Mouse (Mus musculus): Measurements from ENCODE around the gene Klk12. TPM values are rescaled to one million over a fixed set of nuclear protein-coding genes. Genes with fewer than 3 reads are reported as not detected.

The Klk12 gene
- not detected in 2 replicates for polyA plus RNA-seq (2015; fragmentation: Nextera tagmentation; extraction: Ambion mirVana)

DNA sequence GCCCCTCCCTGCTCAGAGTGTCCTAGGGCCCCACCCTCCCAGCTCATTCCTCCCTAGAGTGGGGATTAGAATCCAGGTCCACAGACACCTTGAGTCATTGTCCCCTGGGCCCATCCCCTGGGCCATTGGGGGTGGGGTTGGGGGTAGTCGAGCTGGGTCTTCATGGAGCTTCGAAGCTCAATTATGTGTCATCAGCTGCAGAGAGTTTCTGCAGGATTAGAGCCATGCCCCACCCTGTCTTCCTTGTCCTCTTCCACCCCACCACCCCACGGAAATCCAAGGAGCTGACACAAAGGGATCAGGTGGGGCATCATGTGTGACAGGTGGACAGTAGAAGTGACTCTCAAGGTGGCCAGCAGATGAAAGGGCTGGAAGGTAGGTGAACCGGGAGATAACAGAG is at the start of gene Klk12:
Gene Klk12, plus strand, starts transcription at position 301 of the 400 bp plus-strand sequence.

DNA sequence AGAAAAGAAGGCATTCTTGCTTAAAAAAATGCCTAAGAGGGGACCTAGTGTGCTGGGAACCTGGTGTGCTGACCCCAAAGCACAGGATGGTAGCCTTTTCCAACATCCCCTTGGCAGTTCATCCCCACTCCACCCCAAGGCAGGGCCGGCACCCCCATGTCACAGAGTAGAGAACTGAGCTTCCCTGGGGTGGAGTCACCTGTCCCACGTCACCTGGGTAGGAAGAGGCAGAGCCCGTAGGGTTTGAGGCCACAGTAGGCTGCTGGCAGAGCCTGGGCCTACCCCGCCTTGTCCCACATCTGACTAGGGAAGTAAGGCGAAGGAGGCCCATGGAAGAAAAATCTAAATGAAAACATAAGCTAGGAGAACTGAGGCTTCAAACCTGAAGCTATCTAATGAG is 5.7 kb downstream of the Klk12 start, which contains the start of gene Klk11:
Gene Klk11, plus strand, starts transcription at position 241 of the 400 bp plus-strand sequence.

DNA sequence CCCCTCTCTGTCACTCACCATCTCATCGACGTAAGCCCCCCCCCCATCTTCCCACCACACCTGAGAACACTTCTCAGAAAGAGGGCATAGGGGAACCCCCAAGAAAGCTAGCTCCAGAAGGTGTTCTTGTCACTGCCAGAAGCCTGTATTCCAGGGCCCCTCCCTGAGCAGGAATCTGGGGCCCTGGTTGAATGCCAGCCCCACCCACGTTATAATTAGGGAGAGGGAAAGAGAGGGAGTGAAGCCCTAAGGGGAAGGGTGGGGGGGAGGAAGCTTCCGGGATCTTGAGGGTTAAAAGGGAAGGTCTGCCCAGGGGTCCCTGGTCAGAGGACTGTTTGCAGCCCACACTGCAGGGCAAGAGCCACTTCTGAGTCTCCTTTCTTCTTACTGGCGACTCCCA is 12.0 kb downstream of the Klk12 start, which contains the start of gene Klk10:
Gene Klk10, plus strand, starts transcription at position 290 of the 400 bp plus-strand sequence.

DNA sequence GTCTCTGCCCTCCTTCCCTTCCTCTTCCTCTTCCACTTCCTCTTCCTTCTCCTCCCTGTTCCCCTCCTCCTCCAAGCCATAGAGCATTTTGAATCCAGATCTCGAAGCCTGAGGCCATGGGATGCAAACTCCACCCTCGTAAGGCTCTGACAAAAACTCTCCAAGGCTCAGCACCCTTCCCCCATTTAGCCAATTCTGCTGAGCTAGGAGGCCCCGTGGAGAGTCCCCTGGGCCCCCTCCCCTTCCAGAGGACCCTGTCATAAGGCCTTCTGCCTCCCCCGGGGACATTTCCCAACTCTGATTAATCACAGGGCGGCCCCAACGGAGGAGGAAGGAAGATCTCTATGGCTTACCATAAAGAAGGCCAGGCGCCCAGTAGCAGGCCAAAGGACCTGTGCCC is 22.9 kb downstream of the Klk12 start, which contains the start of gene Klk9:
Gene Klk9, plus strand, starts transcription at position 301 of the 400 bp plus-strand sequence.

DNA sequence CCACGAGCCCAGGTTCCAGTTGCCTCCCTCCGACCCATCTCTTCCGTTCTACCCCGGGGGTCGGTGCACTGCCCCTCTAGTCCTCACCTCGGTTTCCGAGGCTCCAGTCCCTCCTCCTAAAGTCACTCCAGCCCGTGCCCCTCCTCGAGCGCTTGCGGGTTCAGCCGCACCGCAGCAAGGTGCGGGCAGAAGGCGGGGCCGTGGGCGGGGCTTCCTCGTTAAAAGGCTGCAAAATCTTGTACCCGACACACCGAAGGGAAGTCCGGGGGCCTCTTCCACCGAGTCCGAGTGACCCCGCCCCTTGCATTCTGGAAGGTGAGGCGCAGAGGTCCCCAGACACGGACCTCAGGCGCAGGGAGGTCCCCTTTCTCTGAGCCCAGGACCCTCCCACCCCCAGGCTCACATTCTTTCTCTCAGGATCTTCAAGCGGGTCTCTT is 28.7 kb downstream of the Klk12 start, which contains the start of gene Klk8:
Gene Klk8, plus strand, starts transcription at position 245 of the 437 bp plus-strand sequence.

DNA sequence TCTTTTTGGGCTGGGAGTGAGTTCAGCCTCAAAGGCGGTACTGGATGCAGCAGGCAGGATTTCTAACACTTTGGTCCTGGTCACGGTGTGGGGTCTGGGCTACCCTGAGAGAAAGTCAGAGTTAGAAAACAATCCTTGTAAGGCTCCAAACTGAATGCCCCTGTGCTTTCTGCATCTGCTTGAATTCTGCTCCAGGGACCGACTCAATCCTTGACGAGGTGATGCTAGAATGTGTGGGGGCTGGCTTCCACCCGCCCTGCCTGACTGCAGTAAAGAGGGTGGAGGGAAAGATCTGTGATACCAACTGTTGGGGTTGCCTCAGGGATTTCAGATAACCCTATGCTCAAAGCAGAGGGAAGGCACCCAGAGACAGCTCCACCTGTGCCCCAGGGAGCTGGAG is 42.3 kb downstream of the Klk12 start, which contains the start of gene Klk7:
Gene Klk7, plus strand, starts transcription at position 301 of the 400 bp plus-strand sequence.

Other genes with a start within 250 kb of the Klk12 start
- gene Cd33, start 224.5 kb upstream of the Klk12 start, polyA plus RNA-seq (2015; fragmentation: Nextera tagmentation; extraction: Ambion mirVana) = 20.9 and 29.8 TPM in 2 replicates
- gene Zfp658, start 206.6 kb upstream of the Klk12 start, polyA plus RNA-seq (2015; fragmentation: Nextera tagmentation; extraction: Ambion mirVana) = 0.84 and 0.99 TPM in 2 replicates
- 1.9 and 2.9 TPM in 2 replicates for gene Zfp719, start 189.3 kb upstream of the Klk12 start, polyA plus RNA-seq (2015; fragmentation: Nextera tagmentation; extraction: Ambion mirVana)
- not detected in 2 replicates for gene Zfp819, start 161.7 kb upstream of the Klk12 start, polyA plus RNA-seq (2015; fragmentation: Nextera tagmentation; extraction: Ambion mirVana)
- 0.17 and 0.32 TPM in 2 replicates for gene Ceacam18, start 134.2 kb upstream of the Klk12 start, polyA plus RNA-seq (2015; fragmentation: Nextera tagmentation; extraction: Ambion mirVana)
- gene Siglece, start 108.7 kb upstream of the Klk12 start, polyA plus RNA-seq (2015; fragmentation: Nextera tagmentation; extraction: Ambion mirVana) = 11.6 and 13.4 TPM in 2 replicates
- gene Ctu1, start 96.9 kb upstream of the Klk12 start, polyA plus RNA-seq (2015; fragmentation: Nextera tagmentation; extraction: Ambion mirVana) = 6.1 and 6.5 TPM in 2 replicates
- not detected in 2 replicates for gene Klk14, start 78.5 kb upstream of the Klk12 start, polyA plus RNA-seq (2015; fragmentation: Nextera tagmentation; extraction: Ambion mirVana)
- 0.21 TPM in 1 of 2 replicates, not detected in the other for gene Klk13, start 56.3 kb upstream of the Klk12 start, polyA plus RNA-seq (2015; fragmentation: Nextera tagmentation; extraction: Ambion mirVana)
- gene Klk11, start 5.7 kb downstream of the Klk12 start, polyA plus RNA-seq (2015; fragmentation: Nextera tagmentation; extraction: Ambion mirVana) = not detected in 2 replicates
- 2.0 and 2.6 TPM in 2 replicates for gene Klk10, start 12.1 kb downstream of the Klk12 start, polyA plus RNA-seq (2015; fragmentation: Nextera tagmentation; extraction: Ambion mirVana)
- not detected in 2 replicates for gene Klk9, start 23.0 kb downstream of the Klk12 start, polyA plus RNA-seq (2015; fragmentation: Nextera tagmentation; extraction: Ambion mirVana)
- 5.9 and 6.4 TPM in 2 replicates for gene Klk8, start 28.7 kb downstream of the Klk12 start, polyA plus RNA-seq (2015; fragmentation: Nextera tagmentation; extraction: Ambion mirVana)
- not detected in 2 replicates for gene Klk7, start 42.4 kb downstream of the Klk12 start, polyA plus RNA-seq (2015; fragmentation: Nextera tagmentation; extraction: Ambion mirVana)
- gene Klk6, start 55.6 kb downstream of the Klk12 start, polyA plus RNA-seq (2015; fragmentation: Nextera tagmentation; extraction: Ambion mirVana) = not detected in 2 replicates
- gene Klk5, start 73.1 kb downstream of the Klk12 start, polyA plus RNA-seq (2015; fragmentation: Nextera tagmentation; extraction: Ambion mirVana) = not detected in 2 replicates
- gene Klk4, start 112.3 kb downstream of the Klk12 start, polyA plus RNA-seq (2015; fragmentation: Nextera tagmentation; extraction: Ambion mirVana) = not detected in 2 replicates
- gene Klk15, start 164.8 kb downstream of the Klk12 start, polyA plus RNA-seq (2015; fragmentation: Nextera tagmentation; extraction: Ambion mirVana) = not detected in 2 replicates
- gene Klk1b8, start 181.8 kb downstream of the Klk12 start, polyA plus RNA-seq (2015; fragmentation: Nextera tagmentation; extraction: Ambion mirVana) = not detected in 2 replicates
- not detected in 2 replicates for gene Klk1b1, start 197.9 kb downstream of the Klk12 start, polyA plus RNA-seq (2015; fragmentation: Nextera tagmentation; extraction: Ambion mirVana)
- not detected in 2 replicates for gene Klk1b9, start 207.2 kb downstream of the Klk12 start, polyA plus RNA-seq (2015; fragmentation: Nextera tagmentation; extraction: Ambion mirVana)
- not detected in 2 replicates for gene Klk1b11, start 227.0 kb downstream of the Klk12 start, polyA plus RNA-seq (2015; fragmentation: Nextera tagmentation; extraction: Ambion mirVana)
- gene Klk1b26, start 243.3 kb downstream of the Klk12 start, polyA plus RNA-seq (2015; fragmentation: Nextera tagmentation; extraction: Ambion mirVana) = not detected in 2 replicates

Measured in spleen, postnatal 0 days (tissue).